In the genomic region with DNA sequence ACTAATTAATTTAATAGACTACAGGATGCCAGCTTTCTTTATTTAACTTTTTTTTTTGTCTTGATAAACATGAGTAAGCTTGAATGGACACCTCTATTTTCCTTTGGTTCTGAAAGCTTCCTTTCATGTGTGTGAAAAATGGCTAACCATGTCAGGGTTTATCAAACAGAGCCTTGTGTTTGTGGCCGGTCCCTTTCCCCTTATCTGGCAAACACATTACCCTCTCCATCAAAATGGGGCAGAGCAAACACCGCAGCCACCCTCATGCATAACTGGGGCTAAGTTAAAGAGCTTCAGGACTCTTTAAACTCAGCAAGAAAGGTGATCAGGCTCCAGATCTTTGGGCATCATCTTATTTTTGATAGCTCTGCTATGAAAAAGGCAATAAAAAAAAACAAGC, we compare ENCODE assay signal across 14 mouse cellular contexts.
"Had no signal": no experiment of that assay in that cellular context is flagged by ENCODE, and none has a peak within 500 bp of the region (broad histone marks: within the 10 kb centered on the region; RNA-seq: fewer than 3 reads in every experiment).

No protein-coding gene starts in this region.

- H3K9ac ChIP-seq: liver, embryonic 15.5 days; lung, embryonic 14.5 days; midbrain, embryonic 12.5 days; neural tube, embryonic 12.5 days had no signal

- H3K36me3 ChIP-seq: liver, embryonic 15.5 days; midbrain, embryonic 12.5 days; neural tube, embryonic 12.5 days had no signal

- H3K9me3 ChIP-seq: liver, embryonic 15.5 days; megakaryocyte, embryonic 14.5 days; midbrain, embryonic 12.5 days; neural tube, embryonic 12.5 days had no signal

- H3K27ac ChIP-seq: liver, embryonic 15.5 days; macrophage; midbrain, embryonic 12.5 days; neural tube, embryonic 12.5 days had no signal

- H3K4me1 ChIP-seq: liver, embryonic 15.5 days; megakaryocyte, embryonic 14.5 days; midbrain, embryonic 12.5 days; neural tube, embryonic 12.5 days had no signal

- H3K4me2 ChIP-seq: liver, embryonic 15.5 days; lung, embryonic 14.5 days; midbrain, embryonic 12.5 days; neural tube, embryonic 12.5 days had no signal

- H3K4me3 ChIP-seq: liver, embryonic 15.5 days; megakaryocyte, embryonic 14.5 days; midbrain, embryonic 12.5 days; neural tube, embryonic 12.5 days had no signal

- ATAC-seq: midbrain, embryonic 16.5 days had no signal

- DNase-seq: lung, adult 18-20 months; lung, embryonic 14.5 days; lung, postnatal 10 days; midbrain, embryonic 14.5 days; right cerebral cortex, postnatal 14 days; thymus, adult 18-20 months; thymus, postnatal 14 days; thymus, postnatal 36 days had no signal
